Mouse (Mus musculus) ES-E14 (cell line): Measurements from ENCODE around the gene Lrch4.

Experiments
- MAFK ChIP-seq: IDR thresholded peaks from 2 replicates; pipeline ENCODE4 v1.6.1; 2014; ENCODE audit warnings: mild to moderate bottlenecking, low read depth, low read length, inconsistent platforms; ENCODE audit not compliant: insufficient read depth
- ZNF384 ChIP-seq: IDR thresholded peaks from 2 replicates; pipeline ENCODE4 v1.6.1; 2012; ENCODE audit warnings: low read depth, low read length, inconsistent platforms

DNA sequence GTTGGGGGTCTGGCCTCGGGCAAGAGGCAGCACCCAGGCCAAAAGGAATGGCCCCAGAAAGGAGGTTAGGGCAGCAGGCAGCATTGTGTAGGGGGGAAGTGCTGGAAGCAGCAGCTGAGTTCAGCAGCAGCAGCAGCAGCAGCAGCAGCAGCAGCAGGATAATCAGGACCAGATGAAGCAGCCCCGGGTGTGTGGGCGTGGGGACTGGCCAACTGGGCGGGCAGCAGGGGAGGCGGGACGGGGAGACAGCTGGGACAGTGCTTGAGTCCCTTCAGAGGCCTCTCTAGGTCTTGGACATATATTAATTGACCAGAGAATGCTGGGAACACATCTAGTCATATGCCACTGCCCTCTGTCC lies 17.7 kb upstream of the Lrch4 start:
- no peak for TF ChIP-seq MAFK
- no peak for TF ChIP-seq ZNF384
